Mouse (Mus musculus) liver, embryonic 11.5 days (tissue): ENCODE results near the gene Grm4. TPM values are rescaled to one million over a fixed set of nuclear protein-coding genes. Genes with fewer than 3 reads are reported as not detected.

ENCODE experiments used
- ATAC-seq: fragments of 200-750 bp; cut with Nextera tagmentation; replicated peaks from 2 replicates; pipeline ENCODE4 v1.8.0; 2017; ENCODE audit warnings: moderate number of reproducible peaks, mild to moderate bottlenecking, moderate TSS enrichment, moderate library complexity; ENCODE audit not compliant: low FRiP score
- DNase-seq: peaks from one replicate; pipeline ENCODE4 v3.0.0-alpha.2; 2017; ENCODE audit warnings: low spot score
- H3K27ac ChIP-seq: fragments of 300-500 bp; sonication (generic); 2 replicates; pipeline ENCODE4 v1.5.1; 2014; ENCODE audit warnings: mild to moderate bottlenecking, low read depth, low read length, control low read depth
- H3K27me3 ChIP-seq: fragments of 300-500 bp; sonication (generic); replicated peaks from 2 replicates; pipeline ENCODE4 v1.6.1; 2014; ENCODE audit warnings: low read length, mixed read lengths; ENCODE audit not compliant: control insufficient read depth, insufficient read depth
- H3K36me3 ChIP-seq: fragments of 300-500 bp; sonication (generic); 2 replicates; pipeline ENCODE4 v1.6.1; 2014; ENCODE audit warnings: mild to moderate bottlenecking, low read length, moderate library complexity, mixed read lengths; ENCODE audit not compliant: control insufficient read depth, insufficient read depth
- H3K4me1 ChIP-seq: fragments of 300-500 bp; sonication (generic); replicated peaks from 2 replicates; pipeline ENCODE4 v1.6.1; 2014; ENCODE audit warnings: low read length, mixed read lengths; ENCODE audit not compliant: control insufficient read depth, insufficient read depth
- H3K4me2 ChIP-seq: fragments of 300-500 bp; sonication (generic); 2 replicates; pipeline ENCODE4 v1.6.1; 2014; ENCODE audit warnings: mild to moderate bottlenecking, control low read depth, moderate library complexity
- H3K4me3 ChIP-seq: fragments of 300-500 bp; sonication (generic); 2 replicates; pipeline ENCODE4 v1.5.1; 2014; ENCODE audit warnings: low read depth, low read length, control low read depth
- H3K9ac ChIP-seq: fragments of 300-500 bp; sonication (generic); 2 replicates; pipeline ENCODE4 v1.6.1; 2014; ENCODE audit warnings: low read depth, low read length, control low read depth
- H3K9me3 ChIP-seq: fragments of 300-500 bp; sonication (generic); 2 replicates; pipeline ENCODE4 v1.6.1; 2016; ENCODE audit warnings: low read length, inconsistent platforms, mixed read lengths; ENCODE audit not compliant: control insufficient read depth
- WGBS: fragments of 180-500 bp; shearing (Covaris S2); extraction: QIAGEN DNeasy Blood & Tissue Kit; methylation state at CpG from one replicate; pipeline ENCODE4 v1.1.7; 2014; 5-methylcytosine and 5-hydroxymethylcytosine counted together
- polyA plus RNA-seq: library from polyadenylated mRNA; unstranded; fragments of >200 nt; fragmentation: Nextera tagmentation; extraction: Ambion mirVana; gene quantifications from 2 replicates; pipeline ENCODE4 v1.2.1, GENCODE M21; 2014

Grm4 gene
- polyA plus RNA-seq, 1 experiment from 2014 or later = 0.18 TPM

- WGBS = 70% methylated on average over 7 of the region's 7 CpGs
- no peak overlapping the region for H3K27ac ChIP-seq
These were observed 26.1 kb downstream of the Grm4 start for GRCm38 (mm10) chr17:27495008-27495540.

DNA sequence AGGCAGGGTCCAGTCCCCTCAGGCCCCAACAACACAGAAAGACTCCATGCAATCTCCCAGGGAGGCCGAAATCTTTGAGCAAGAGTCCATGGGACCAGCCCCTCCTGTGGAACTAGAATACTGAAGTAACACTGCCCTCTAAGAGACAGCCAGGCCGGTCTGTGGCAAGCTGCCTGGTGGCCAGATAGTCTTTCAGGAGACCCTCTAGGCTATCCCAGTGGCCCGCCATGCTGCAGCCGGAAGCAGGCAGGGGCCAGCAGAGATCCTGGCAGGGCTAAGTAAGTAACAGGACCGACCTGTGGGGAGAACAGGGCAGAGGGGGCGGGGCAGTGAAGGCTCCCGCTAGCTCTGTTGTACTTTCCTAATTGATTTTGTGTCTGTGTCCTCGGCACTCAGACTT lies 27.2 kb downstream of the Grm4 start:
- Histone ChIP-seq H3K36me3 (no peaks in the 10 kb centered on the region), H3K9me3 (no peaks in the 10 kb centered on the region), H3K9ac (no peak overlapping the region), H3K27me3 (no peaks in the 10 kb centered on the region), H3K4me2 (no peak overlapping the region), H3K27ac (no peak overlapping the region), H3K4me1 (no peaks in the 10 kb centered on the region), H3K4me3 (no peak overlapping the region)
- WGBS = 45% methylated on average over 8 of the region's 8 CpGs
- DNase-seq (no peak), ATAC-seq (no peak)

More at GRCm38 (mm10) chr17:27495008-27495540, 26.1 kb downstream of the Grm4 start:
- H3K4me1 ChIP-seq = no peaks in the 10 kb centered on the region
- no peaks in the 10 kb centered on the region for H3K36me3 ChIP-seq
- H3K9me3 ChIP-seq = no peaks in the 10 kb centered on the region
- H3K4me2 ChIP-seq = no peak overlapping the region
- DNase-seq (no peak), ATAC-seq (no peak)
- H3K27me3 ChIP-seq = no peaks in the 10 kb centered on the region
- no peak overlapping the region for H3K4me3 ChIP-seq
- H3K9ac ChIP-seq = no peak overlapping the region

GRCm38 (mm10) chr17:27493389-27493788 lies 27.8 kb downstream of the Grm4 start:
- Histone ChIP-seq H3K36me3 (no peaks in the 10 kb centered on the region), H3K9me3 (no peaks in the 10 kb centered on the region), H3K4me2 (no peak overlapping the region), H3K27me3 (no peaks in the 10 kb centered on the region), H3K4me3 (no peak overlapping the region), H3K9ac (no peak overlapping the region), H3K27ac (no peak overlapping the region), H3K4me1 (no peaks in the 10 kb centered on the region)
- no peak for ATAC-seq
- no peak for DNase-seq
- 69% methylated on average over 4 of the region's 4 CpGs for WGBS

DNA sequence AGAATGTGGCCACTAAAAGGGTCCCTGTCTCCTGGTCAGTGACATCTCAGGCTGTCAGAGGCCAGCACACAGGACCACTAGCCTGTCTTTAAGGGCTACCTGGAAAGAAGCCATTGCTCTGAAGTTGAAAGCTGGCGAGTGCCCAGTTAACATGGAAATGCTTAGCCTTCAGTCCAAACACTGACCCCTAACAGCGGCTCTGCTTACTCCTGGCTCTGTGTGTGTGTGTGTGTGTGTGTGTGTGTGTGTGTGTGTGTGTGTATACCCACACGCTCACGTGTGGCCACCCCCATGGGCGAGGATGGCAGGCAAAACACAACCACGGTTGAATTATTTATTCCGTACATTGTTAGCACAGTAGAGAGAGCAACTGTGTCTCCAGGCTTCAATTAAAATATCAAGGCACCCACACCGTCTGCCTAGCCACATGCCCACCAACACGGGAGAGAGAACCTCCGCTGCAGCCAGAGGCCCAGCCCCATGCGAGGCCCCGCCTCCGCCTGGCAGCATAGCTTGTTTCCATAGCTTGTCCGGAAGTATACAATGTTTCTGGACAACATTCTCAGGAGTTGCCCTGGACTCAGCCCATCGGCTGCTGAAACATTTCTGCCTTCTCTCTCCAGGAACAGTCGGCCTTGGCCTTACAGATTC lies 32.9 kb downstream of the Grm4 start:
- DNase-seq = no peak
- Histone ChIP-seq H3K4me2 (no peak overlapping the region), H3K4me1 (no peaks in the 10 kb centered on the region), H3K27ac (no peak overlapping the region), H3K9ac (no peak overlapping the region), H3K4me3 (no peak overlapping the region), H3K27me3 (no peaks in the 10 kb centered on the region; the same call in 1 of the 2 replicates), H3K36me3 (no peaks in the 10 kb centered on the region), H3K9me3 (no peaks in the 10 kb centered on the region)
- no peak for ATAC-seq
- WGBS = 78% methylated on average over 16 of the region's 16 CpGs

- no peak overlapping the region for H3K27ac ChIP-seq
- no peaks in the 10 kb centered on the region for H3K9me3 ChIP-seq
- no peaks in the 10 kb centered on the region; the same call in 1 of the 2 replicates for H3K27me3 ChIP-seq
- H3K4me2 ChIP-seq = no peak overlapping the region
- no peaks in the 10 kb centered on the region for H3K36me3 ChIP-seq
- no peak overlapping the region for H3K9ac ChIP-seq
- ATAC-seq = no peak
- H3K4me3 ChIP-seq = no peak overlapping the region
- 39% methylated on average over 8 of the region's 8 CpGs for WGBS
- no peak for DNase-seq
- 0 out of 2 replicates have a peak, but pooled peaks cover 1% of the 10 kb centered on the region for H3K4me1 ChIP-seq
These were observed 35.3 kb downstream of the Grm4 start for GRCm38 (mm10) chr17:27485940-27486339.

DNA sequence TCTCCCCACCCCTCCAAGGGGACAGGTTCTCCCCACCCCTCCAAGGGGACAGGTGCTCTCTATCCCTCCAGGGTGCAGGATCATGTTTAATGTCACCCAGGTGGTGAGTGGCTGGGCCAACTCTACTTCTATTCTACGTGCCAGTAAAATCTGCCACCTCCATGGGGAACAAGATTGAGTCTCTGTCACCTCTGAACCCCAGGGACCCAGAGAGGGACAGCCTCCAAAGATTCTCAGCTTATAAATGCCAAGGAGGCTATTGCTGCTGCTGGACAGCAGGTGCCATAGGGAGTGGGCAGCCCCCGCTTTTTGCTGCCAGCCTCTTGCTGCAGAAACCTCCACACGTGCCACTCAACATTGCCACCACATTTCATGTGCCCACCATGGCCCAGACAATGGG lies 37.6 kb downstream of the Grm4 start:
- no peaks in the 10 kb centered on the region; the same call in 1 of the 2 replicates for H3K27me3 ChIP-seq
- H3K9me3 ChIP-seq = no peaks in the 10 kb centered on the region
- DNase-seq = no peak
- 77% methylated on average over 3 of the region's 3 CpGs for WGBS
- H3K27ac ChIP-seq = no peak overlapping the region
- no peak overlapping the region for H3K4me2 ChIP-seq
- no peak overlapping the region for H3K4me3 ChIP-seq
- 0 out of 2 replicates have a peak, but pooled peaks cover 3% of the 10 kb centered on the region for H3K4me1 ChIP-seq
- no peaks in the 10 kb centered on the region for H3K36me3 ChIP-seq
- H3K9ac ChIP-seq = no peak overlapping the region
- no peak for ATAC-seq

DNA sequence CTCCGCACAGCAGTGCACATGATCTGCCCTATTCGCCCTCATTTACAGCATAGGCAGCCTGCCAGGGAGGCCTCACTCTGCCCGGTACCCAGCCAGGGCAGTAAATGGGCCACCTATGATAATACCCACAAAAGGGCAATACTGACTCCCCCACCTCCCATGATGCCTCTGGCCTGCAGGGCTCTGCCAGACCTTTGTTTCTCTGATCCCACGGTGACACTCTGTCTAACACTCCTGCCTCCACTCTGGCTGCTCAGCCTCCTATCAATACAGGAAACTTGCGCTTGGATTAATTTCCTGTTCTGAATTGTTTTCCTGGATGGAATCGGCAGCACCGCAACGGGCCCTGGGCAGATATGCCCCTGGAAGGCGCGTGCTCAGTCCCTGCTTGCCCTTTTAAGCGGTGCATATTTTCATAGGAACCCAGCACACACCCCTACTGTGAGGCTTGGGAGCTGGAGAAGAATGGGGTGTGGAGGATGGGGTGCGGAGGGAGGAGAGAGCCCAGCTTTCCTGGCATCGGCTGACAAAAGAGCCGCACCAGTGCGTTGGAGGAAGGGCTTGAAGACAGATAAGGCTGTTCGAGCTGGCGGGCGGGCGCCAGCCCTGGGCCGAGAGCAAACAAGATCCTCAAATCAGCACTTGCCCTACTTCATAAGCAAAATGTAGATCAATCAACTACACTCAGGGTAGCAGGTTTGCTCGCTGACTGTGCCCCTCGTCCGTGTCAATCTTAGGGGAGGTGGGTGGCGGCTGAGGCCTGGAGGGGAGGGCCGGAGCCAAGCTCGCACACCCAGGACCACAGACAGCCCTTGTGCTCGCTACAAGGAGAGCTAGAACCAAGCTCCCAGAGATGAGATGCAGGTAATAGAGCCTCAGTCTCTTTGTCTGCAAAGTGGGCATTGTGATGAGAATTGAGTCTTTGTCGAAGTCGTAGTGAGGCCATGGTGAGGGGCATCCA lies 40.8 kb downstream of the Grm4 start:
- Histone ChIP-seq H3K4me1 (0 out of 2 replicates have a peak, but pooled peaks cover 3% of the 10 kb centered on the region), H3K36me3 (no peaks in the 10 kb centered on the region), H3K9me3 (no peaks in the 10 kb centered on the region), H3K9ac (no peak overlapping the region), H3K4me2 (peak overlapping the region; percentile 28), H3K27ac (no peak overlapping the region), H3K27me3 (no peaks in the 10 kb centered on the region; the same call in 1 of the 2 replicates), H3K4me3 (no peak overlapping the region)
- DNase-seq (no peak), ATAC-seq (no peak)
- WGBS = 31% methylated on average over 28 of the region's 29 CpGs

DNA sequence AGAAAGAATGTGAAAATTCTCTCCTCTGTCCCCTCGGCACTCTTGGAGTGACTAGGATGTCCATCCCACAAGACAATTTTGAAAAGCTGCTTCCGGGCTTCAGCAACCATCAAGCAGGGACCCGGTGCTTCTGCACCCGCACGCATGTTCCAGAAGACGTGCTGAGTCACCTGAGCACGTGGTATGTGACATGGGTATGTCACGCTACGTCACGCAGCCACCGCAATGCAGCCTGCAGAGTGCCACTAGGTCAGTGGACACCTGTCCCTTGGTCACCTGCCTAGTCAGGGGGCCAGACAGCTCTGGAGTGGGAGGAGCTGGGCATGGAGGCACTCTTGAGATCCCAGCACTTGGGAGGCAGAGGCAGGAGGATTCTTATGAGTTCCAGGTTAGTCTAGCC lies 45.6 kb downstream of the Grm4 start:
- DNase-seq (no peak), ATAC-seq (no peak)
- Histone ChIP-seq H3K36me3 (no peaks in the 10 kb centered on the region), H3K9me3 (no peaks in the 10 kb centered on the region; the same call in 1 of the 2 replicates), H3K4me1 (no peaks in the 10 kb centered on the region), H3K27me3 (no peaks in the 10 kb centered on the region; the same call in 1 of the 2 replicates), H3K9ac (no peak overlapping the region), H3K27ac (no peak overlapping the region), H3K4me3 (no peak overlapping the region), H3K4me2 (no peak overlapping the region)
- 91% methylated on average over 11 of the region's 11 CpGs for WGBS
